Mouse (Mus musculus): ENCODE data around the gene Snapc5. TPM values are rescaled to one million over a fixed set of nuclear protein-coding genes. Genes with fewer than 3 reads are reported as not detected.

The Snapc5 gene
- polyA plus RNA-seq, 1 experiment from 2014 or later, result 34.3 TPM

- no peak for ATAC-seq (ENCODE audit: low FRiP score, low read depth)
- H3K4me3 ChIP-seq, result no peak overlapping the region
- no peak overlapping the region for H3K4me2 ChIP-seq
- no peaks in the 10 kb centered on the region for H3K9me3 ChIP-seq
- no peaks in the 10 kb centered on the region for H3K36me3 ChIP-seq
- no peak overlapping the region for H3K27ac ChIP-seq (replicated peaks)
- H3K27me3 ChIP-seq, result no peaks in the 10 kb centered on the region
- H3K4me1 ChIP-seq (replicated peaks), result peaks cover 19% of the 10 kb centered on the region
- H3K9ac ChIP-seq, result no peak overlapping the region
Measured at GRCm38 (mm10) chr9:64228972-64229371, 49.9 kb downstream of the Snapc5 start.

- no peaks in the 10 kb centered on the region for H3K27me3 ChIP-seq
- H3K4me1 ChIP-seq (replicated peaks), result peaks cover 23% of the 10 kb centered on the region
- no peaks in the 10 kb centered on the region for H3K9me3 ChIP-seq
- H3K9ac ChIP-seq, result no peak overlapping the region
- ATAC-seq (ENCODE audit: low FRiP score, low read depth), result no peak
- no peak overlapping the region for H3K4me2 ChIP-seq
- no peak overlapping the region for H3K27ac ChIP-seq (replicated peaks)
- H3K4me3 ChIP-seq, result no peak overlapping the region
- no peaks in the 10 kb centered on the region for H3K36me3 ChIP-seq
- WGBS, result 75% methylated on average over 5 of the region's 5 CpGs
Measured at GRCm38 (mm10) chr9:64231171-64231570, 52.1 kb downstream of the Snapc5 start.

GRCm38 (mm10) chr9:64231674-64232073, 52.6 kb downstream of the Snapc5 start:
- H3K36me3 ChIP-seq, result no peaks in the 10 kb centered on the region
- no peak for ATAC-seq (ENCODE audit: low FRiP score, low read depth)
- no peak overlapping the region for H3K4me2 ChIP-seq
- H3K4me3 ChIP-seq, result no peak overlapping the region
- H3K27ac ChIP-seq (replicated peaks), result no peak overlapping the region
- WGBS, result 75% methylated on average over 3 of the region's 3 CpGs
- no peaks in the 10 kb centered on the region for H3K9me3 ChIP-seq
- H3K4me1 ChIP-seq (replicated peaks), result peaks cover 23% of the 10 kb centered on the region
- H3K9ac ChIP-seq, result no peak overlapping the region
- no peaks in the 10 kb centered on the region for H3K27me3 ChIP-seq

DNA sequence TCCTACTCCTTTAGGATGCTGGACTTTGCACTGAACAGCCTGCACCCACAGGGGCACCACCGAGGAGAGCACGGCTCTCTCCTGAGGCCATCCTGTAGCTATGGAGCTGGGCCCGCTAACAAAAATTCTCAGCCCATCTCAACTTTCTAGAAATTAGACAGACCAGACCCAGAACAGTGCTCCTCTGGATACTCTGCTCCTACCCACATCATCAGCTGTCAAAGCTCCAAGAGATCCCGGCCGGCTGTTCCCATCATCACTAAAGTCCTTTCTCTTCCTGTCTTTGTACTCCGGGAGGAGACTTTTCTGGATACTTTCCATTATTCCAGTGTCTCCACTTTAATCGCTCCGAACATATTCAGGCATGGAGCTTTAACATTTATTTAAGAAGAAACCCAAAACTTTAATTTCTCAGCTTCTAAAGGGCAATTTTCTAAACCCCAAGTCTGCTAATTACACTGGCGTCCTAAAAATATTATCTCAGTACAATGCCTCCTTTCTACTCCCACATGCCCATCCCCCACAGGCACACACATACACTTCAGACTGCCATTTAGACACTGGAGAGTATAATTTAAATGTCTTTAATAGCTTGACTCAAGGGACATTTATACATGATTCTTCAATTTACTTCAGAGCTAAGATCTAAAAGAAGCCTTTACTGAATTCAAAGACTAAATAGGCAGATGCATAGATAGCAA, 53.3 kb downstream of the Snapc5 start:
- ATAC-seq (ENCODE audit: low FRiP score, low read depth), result no peak
- Histone ChIP-seq H3K9me3 (no peaks in the 10 kb centered on the region), H3K4me3 (no peak overlapping the region), H3K4me2 (no peak overlapping the region), H3K36me3 (no peaks in the 10 kb centered on the region), H3K4me1 (replicated peaks) (peaks cover 23% of the 10 kb centered on the region), H3K27ac (replicated peaks) (0 out of 2 replicates have a peak overlapping the region, but pooled peaks have one; percentile 42), H3K9ac (no peak overlapping the region), H3K27me3 (no peaks in the 10 kb centered on the region)
- WGBS, result 50% methylated on average over 9 of the region's 9 CpGs

Small RNAs within 50 kb of the gene (microRNA-seq; reads per million reads assigned to microRNA genes)
- not detected for gene Gm24106

Other genes with a start within 250 kb of the Snapc5 start
- gene Smad6, start 157.2 kb upstream of the Snapc5 start, polyA plus RNA-seq (2015; fragmentation: Nextera tagmentation; extraction: Ambion mirVana), result 2.5 and 2.6 TPM in 2 replicates
- gene Lctl, start 62.1 kb upstream of the Snapc5 start, polyA plus RNA-seq (2015; fragmentation: Nextera tagmentation; extraction: Ambion mirVana), result not detected in 2 replicates
- 5.6 and 6.7 TPM in 2 replicates for gene Zwilch, start 6.2 kb upstream of the Snapc5 start, polyA plus RNA-seq (2015; fragmentation: Nextera tagmentation; extraction: Ambion mirVana)
- 562 and 595 TPM in 2 replicates for gene Rpl4, start 5.9 kb upstream of the Snapc5 start, polyA plus RNA-seq (2015; fragmentation: Nextera tagmentation; extraction: Ambion mirVana)
- gene Uchl4, start 55.9 kb downstream of the Snapc5 start, polyA plus RNA-seq (2015; fragmentation: Nextera tagmentation; extraction: Ambion mirVana), result 2.7 and 3.2 TPM in 2 replicates
- 71.0 and 72.2 TPM in 2 replicates for gene Map2k1, start 74.4 kb downstream of the Snapc5 start, polyA plus RNA-seq (2015; fragmentation: Nextera tagmentation; extraction: Ambion mirVana)
- gene Tipin, start 102.3 kb downstream of the Snapc5 start, polyA plus RNA-seq (2015; fragmentation: Nextera tagmentation; extraction: Ambion mirVana), result 82.3 and 84.9 TPM in 2 replicates
- gene Dis3l, start 162.0 kb downstream of the Snapc5 start, polyA plus RNA-seq (2015; fragmentation: Nextera tagmentation; extraction: Ambion mirVana), result 20.9 and 24.2 TPM in 2 replicates
- 15.5 and 16.3 TPM in 2 replicates for gene Megf11, start 206.4 kb downstream of the Snapc5 start, polyA plus RNA-seq (2015; fragmentation: Nextera tagmentation; extraction: Ambion mirVana)